Comparison of ENCODE assay signal across 10 mouse cellular contexts in the genomic region with DNA sequence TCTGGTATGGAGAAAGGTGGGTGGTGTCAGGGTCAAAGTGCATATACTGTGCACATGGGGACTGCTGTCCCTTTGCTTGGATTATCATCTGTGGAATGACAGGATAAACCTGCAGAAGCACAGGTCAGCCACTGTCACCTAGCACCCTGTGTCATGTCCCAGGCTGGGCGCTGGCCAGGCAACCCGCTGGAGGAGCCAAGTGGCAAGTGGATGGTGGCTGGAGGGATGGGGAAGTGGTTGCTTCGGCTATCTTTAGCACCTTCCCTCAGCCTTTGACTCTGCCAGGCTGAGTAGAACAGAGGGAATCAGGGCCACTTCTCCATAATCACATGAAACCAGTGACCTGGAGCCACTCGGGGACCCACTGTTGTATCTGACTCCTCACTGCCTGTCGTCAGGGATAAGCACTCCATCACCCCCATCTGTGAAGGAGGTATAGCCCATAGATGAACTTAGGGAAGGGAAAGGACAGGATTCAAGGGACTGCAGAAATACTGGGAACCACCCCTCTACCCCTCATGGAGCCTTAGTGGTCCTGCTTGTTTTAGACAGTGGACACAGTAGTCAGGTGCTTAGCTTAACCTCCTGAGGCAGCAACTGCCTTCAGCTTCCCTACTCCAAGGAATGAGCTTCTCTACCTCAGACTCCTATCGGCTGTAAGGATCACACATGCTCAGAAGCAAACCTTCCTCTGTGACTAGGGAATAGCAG. TPM values are rescaled to one million over a fixed set of nuclear protein-coding genes. Genes with fewer than 3 reads are reported as not detected.
DNase-seq lines count a peak whose midpoint lies in the region; ATAC-seq and TF ChIP-seq lines count a peak whose summit lies in the region.
"Had no signal": no experiment of that assay in that cellular context is flagged by ENCODE, and none has a peak within 500 bp of the region (broad histone marks: within the 10 kb centered on the region; RNA-seq: fewer than 3 reads in every experiment).

No protein-coding gene starts in this region.

- H3K9me3 ChIP-seq in heart, embryonic 14.5 days (ENCODE audit: control insufficient read depth, low read length): no peaks in the 10 kb centered on the region
- H3K9me3 ChIP-seq: G1E had no signal

- H3K9ac ChIP-seq in heart, embryonic 14.5 days (ENCODE audit: low read length): peak overlapping the region; percentile 16; the same call in 1 of the 2 replicates

- H3K4me1 ChIP-seq in heart, embryonic 14.5 days (ENCODE audit: control insufficient read depth in 2 of 2, insufficient read depth in 2 of 2, low read length in 2 of 2): peaks cover 8 to 35% of the 10 kb centered on the region in 2 experiments

- peak overlapping the region; percentile 71 for H3K27ac ChIP-seq in layer of hippocampus, adult 2 months
- no peak overlapping the region for H3K27ac ChIP-seq in heart, embryonic 14.5 days (replicated peaks in 1 of 2; ENCODE audit: control insufficient read depth in 1 of 2, insufficient read depth in 1 of 2, low read depth in 2 of 2, low read length in 2 of 2)
- H3K27ac ChIP-seq: hindbrain, postnatal 0 days had no signal

- H3K36me3 ChIP-seq in heart, embryonic 14.5 days (ENCODE audit: control insufficient read depth, insufficient read depth, low read length): peaks cover 36% of the 10 kb centered on the region

- TF ChIP-seq CTCF in layer of hippocampus, adult 2 months (conservative IDR thresholded peaks at IDR 0.05): no peak

- H3K27me3 ChIP-seq in heart, embryonic 14.5 days (ENCODE audit: control insufficient read depth, insufficient read depth, low read length): no peaks in the 10 kb centered on the region

- no peak for DNase-seq in layer of hippocampus, adult 2 months (ENCODE audit: low spot score in 2 of 2)
- no peak for DNase-seq in layer of hippocampus, adult 11-12 months (ENCODE audit: low spot score)
- peak; percentile 68 to 81 for DNase-seq in gastrocnemius, adult 8-10 months (ENCODE audit: low spot score in 2 of 2)
- DNase-seq in left cerebral cortex, adult 18-20 months (ENCODE audit: low spot score in 2 of 2): no peak
- no peak for DNase-seq in layer of hippocampus, adult 8-10 months (ENCODE audit: low spot score in 2 of 2)

- 33% methylated on average over 6 of the region's 6 CpGs for WGBS in heart, embryonic 14.5 days

- H3K4me2 ChIP-seq in heart, embryonic 14.5 days (ENCODE audit: low read length): no peak overlapping the region

- ATAC-seq in heart, embryonic 14.5 days (ENCODE audit: insufficient number of reproducible peaks, insufficient read depth, low FRiP score, low read depth): no peak
- ATAC-seq in megakaryocyte, adult 5-6 weeks (ENCODE audit: poor library complexity, severe bottlenecking): peak; percentile 49
- no peak for ATAC-seq in megakaryocyte-erythroid progenitor cell, adult 5-6 weeks (replicated peaks; ENCODE audit: low FRiP score, low TSS enrichment, poor library complexity, severe bottlenecking)
- ATAC-seq: hindbrain, postnatal 0 days had no signal

- H3K4me3 ChIP-seq in layer of hippocampus, adult 2 months: no peak overlapping the region
- H3K4me3 ChIP-seq in heart, embryonic 14.5 days (ENCODE audit: control insufficient read depth in 1 of 2, insufficient read depth in 1 of 2, low read depth in 1 of 2, low read length in 2 of 2): no peak overlapping the region

RNA-seq across cellular contexts. Expression of a gene that starts 16.3 kb away (rescaled TPM):
- 100 to 1,000 TPM; 356 to 380 TPM for total RNA-seq in layer of hippocampus, adult 2 months (2021)
- 10 to 100 TPM; 54.5 to 72.8 (median 61.1) TPM for total RNA-seq in gastrocnemius, adult 8-10 months (2022)
- polyA plus RNA-seq in heart, embryonic 14.5 days (2014; fragmentation: Nextera tagmentation; extraction: Ambion mirVana): 40.7 and 44.5 TPM in 2 replicates
- total RNA-seq in megakaryocyte, adult 5-6 weeks (2015): 3.2 and 3.9 TPM in 2 replicates
- total RNA-seq in megakaryocyte, adult 5-6 weeks (2017): 0.08 and 0.22 TPM in 2 replicates
- 12.7 and 18.1 TPM in 2 replicates for total RNA-seq in megakaryocyte-erythroid progenitor cell, adult 5-6 weeks (2014; fragmentation: Nextera tagmentation)
- 5.9 and 7.0 TPM in 2 replicates for total RNA-seq in megakaryocyte-erythroid progenitor cell, adult 5-6 weeks (2017)
- total RNA-seq in left cerebral cortex, adult 18-20 months (2021): 100 to 1,000 TPM; 421 to 438 TPM
- 100 to 1,000 TPM; 383 to 406 (median 399) TPM for total RNA-seq in layer of hippocampus, adult 8-10 months (2022)

RNA-seq across cellular contexts. Expression of a gene that starts 16.9 kb away (rescaled TPM):
- total RNA-seq in layer of hippocampus, adult 2 months (2021): 100 to 1,000 TPM; 558 to 583 TPM
- 10 to 100 TPM; 23.1 to 56.7 (median 39.7) TPM for total RNA-seq in gastrocnemius, adult 8-10 months (2022)
- 763 and 822 TPM in 2 replicates for polyA plus RNA-seq in heart, embryonic 14.5 days (2014; fragmentation: Nextera tagmentation; extraction: Ambion mirVana)
- 965 and 1,027 TPM in 2 replicates for total RNA-seq in megakaryocyte, adult 5-6 weeks (2015)
- total RNA-seq in megakaryocyte, adult 5-6 weeks (2017): 1,404 and 1,498 TPM in 2 replicates
- 2,690 and 2,775 TPM in 2 replicates for total RNA-seq in megakaryocyte-erythroid progenitor cell, adult 5-6 weeks (2014; fragmentation: Nextera tagmentation)
- 3,160 and 3,275 TPM in 2 replicates for total RNA-seq in megakaryocyte-erythroid progenitor cell, adult 5-6 weeks (2017)
- total RNA-seq in left cerebral cortex, adult 18-20 months (2021): 100 to 1,000 TPM; 526 to 554 TPM
- 100 to 1,000 TPM; 431 to 611 (median 527) TPM for total RNA-seq in layer of hippocampus, adult 8-10 months (2022)

RNA-seq across cellular contexts. Expression of a gene that starts 58.1 kb away (rescaled TPM):
- 10 to 100 TPM; 28.2 to 30.2 TPM for total RNA-seq in layer of hippocampus, adult 2 months (2021)
- 10 to 100 TPM; 11.5 to 13.6 (median 12.8) TPM for total RNA-seq in gastrocnemius, adult 8-10 months (2022)
- 28.0 and 30.0 TPM in 2 replicates for polyA plus RNA-seq in heart, embryonic 14.5 days (2014; fragmentation: Nextera tagmentation; extraction: Ambion mirVana)
- 3.8 and 6.9 TPM in 2 replicates for total RNA-seq in megakaryocyte, adult 5-6 weeks (2015)
- total RNA-seq in megakaryocyte, adult 5-6 weeks (2017): 13.5 and 14.5 TPM in 2 replicates
- total RNA-seq in megakaryocyte-erythroid progenitor cell, adult 5-6 weeks (2014; fragmentation: Nextera tagmentation): 34.4 and 68.3 TPM in 2 replicates
- 13.8 and 20.4 TPM in 2 replicates for total RNA-seq in megakaryocyte-erythroid progenitor cell, adult 5-6 weeks (2017)
- total RNA-seq in left cerebral cortex, adult 18-20 months (2021): 10 to 100 TPM; 23.8 to 25.7 TPM
- total RNA-seq in layer of hippocampus, adult 8-10 months (2022): 10 to 100 TPM; 27.3 to 29.5 (median 29.0) TPM

Comparison
In these comparisons a context has a peak if more than half of its experiments do, and no peak if none do; other contexts are left out.
1. DNase-seq: peak in gastrocnemius, adult 8-10 months (2 of 2); none in layer of hippocampus, adult 2 months (0 of 2), layer of hippocampus, adult 11-12 months (single experiment), left cerebral cortex, adult 18-20 months (0 of 2) and layer of hippocampus, adult 8-10 months (0 of 2).
2. RNA of a gene that starts 16.3 kb away (total RNA-seq): 421 to 438 TPM in left cerebral cortex, adult 18-20 months, 383 to 406 TPM in layer of hippocampus, adult 8-10 months and 356 to 380 TPM in layer of hippocampus, adult 2 months; 54.5 to 72.8 TPM in gastrocnemius, adult 8-10 months, 5.9 to 18.1 TPM in megakaryocyte-erythroid progenitor cell, adult 5-6 weeks and 0.08 to 3.9 TPM in megakaryocyte, adult 5-6 weeks; every median in the first group is over 4 times any median in the second.
3. RNA of a gene that starts 16.9 kb away (total RNA-seq): 2,690 to 3,275 TPM in megakaryocyte-erythroid progenitor cell, adult 5-6 weeks, 965 to 1,498 TPM in megakaryocyte, adult 5-6 weeks, 431 to 611 TPM in layer of hippocampus, adult 8-10 months, 558 to 583 TPM in layer of hippocampus, adult 2 months and 526 to 554 TPM in left cerebral cortex, adult 18-20 months; 23.1 to 56.7 TPM in gastrocnemius, adult 8-10 months; every median in the first group is over 4 times any median in the second.